Mouse (Mus musculus): ENCODE data around the gene Chn2. TPM values are rescaled to one million over a fixed set of nuclear protein-coding genes. Genes with fewer than 3 reads are reported as not detected.

The Chn2 gene
- polyA plus RNA-seq, 1 experiment, result not detected

- TF ChIP-seq GATA1 (IDR thresholded peaks at IDR 0.05; ENCODE audit: low read length), result no peak
These were observed 98.8 kb downstream of the Chn2 start for GRCm38 (mm10) chr6:54138157-54138556.

DNA sequence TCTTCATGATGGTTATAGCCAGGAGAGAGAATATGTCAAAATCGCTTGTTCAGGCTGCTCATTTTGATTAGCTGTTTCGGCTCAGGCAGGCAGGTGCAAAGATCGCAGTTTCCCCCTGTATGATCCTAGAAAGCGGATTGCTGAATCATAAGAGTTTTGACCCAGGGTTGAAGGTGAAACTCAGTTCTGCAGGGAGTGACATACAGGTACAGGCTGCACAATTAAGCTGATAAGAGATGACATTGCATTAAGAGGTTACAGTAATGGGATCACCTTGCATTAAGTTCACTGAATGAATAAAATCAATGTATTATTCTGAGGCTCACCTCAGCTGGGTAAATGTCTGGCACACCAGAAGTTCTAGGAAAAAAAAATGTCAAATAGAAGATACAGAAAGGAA is 101.1 kb downstream of the Chn2 start:
- no peak for TF ChIP-seq GATA1 (IDR thresholded peaks at IDR 0.05; ENCODE audit: low read length)

DNA sequence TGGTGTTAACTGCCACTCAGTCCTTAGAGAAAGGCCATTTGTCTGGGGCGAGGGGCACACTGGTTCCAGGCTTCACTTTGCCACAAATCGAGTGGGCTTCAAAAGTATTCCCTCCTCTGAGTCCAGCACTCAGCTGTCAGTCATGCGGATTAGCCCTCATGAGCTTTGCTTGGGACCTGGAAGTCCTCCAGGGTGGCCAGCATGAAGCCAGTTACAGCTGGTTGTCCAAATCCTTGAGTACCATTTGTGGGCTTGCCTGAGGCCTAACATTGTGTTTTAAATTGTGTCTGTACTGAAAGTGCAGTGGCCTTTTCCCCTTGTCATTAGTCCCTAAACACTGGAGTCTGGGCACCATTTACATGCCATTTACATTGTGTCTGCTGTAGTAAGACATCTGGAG is 101.8 kb downstream of the Chn2 start:
- no peak for TF ChIP-seq GATA1 (IDR thresholded peaks at IDR 0.05; ENCODE audit: low read length)

DNA sequence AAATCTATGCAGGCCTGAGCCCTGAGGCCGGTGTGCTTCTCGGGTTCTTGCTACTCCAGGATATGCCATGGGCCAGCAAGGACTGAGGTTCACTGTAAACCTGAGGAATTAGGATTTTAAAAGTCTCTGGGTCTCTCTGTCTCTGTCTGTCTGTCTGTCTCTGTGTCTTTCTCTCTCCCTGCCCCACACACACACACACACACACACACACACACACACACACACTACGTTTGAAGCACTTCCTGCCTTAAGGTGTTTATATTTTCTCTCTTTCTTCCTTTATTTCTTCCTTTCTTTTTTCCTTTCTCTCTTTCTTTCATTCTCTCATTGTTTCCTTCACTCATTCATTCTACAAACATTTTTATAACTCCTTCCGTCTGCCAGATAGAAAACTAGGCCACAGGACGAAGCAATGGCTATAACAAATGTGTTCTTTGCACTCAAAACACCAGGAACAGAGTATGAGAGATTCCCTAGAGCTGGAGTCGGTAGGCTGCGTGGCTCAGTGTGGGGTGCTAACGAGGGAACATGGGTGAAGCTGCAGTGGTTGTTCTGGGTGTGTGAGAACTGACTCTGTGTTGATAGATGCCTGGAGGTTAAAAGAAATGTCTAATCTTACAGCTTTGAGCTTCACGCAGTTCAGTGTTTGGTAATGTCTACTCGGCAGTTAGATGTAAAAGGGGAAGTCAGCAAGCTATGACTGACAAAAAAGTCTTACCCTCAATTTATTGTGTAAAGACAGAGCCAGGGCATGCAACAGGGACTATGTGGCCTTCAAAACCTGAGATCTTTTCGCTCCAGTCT is 103.7 kb downstream of the Chn2 start:
- no peak for TF ChIP-seq GATA1 (IDR thresholded peaks at IDR 0.05; ENCODE audit: low read length)

GRCm38 (mm10) chr6:54143652-54143960 is 104.3 kb downstream of the Chn2 start:
- TF ChIP-seq GATA1 (IDR thresholded peaks at IDR 0.05; ENCODE audit: low read length), result no peak

GRCm38 (mm10) chr6:54148844-54149526 is 109.6 kb downstream of the Chn2 start:
- no peak for TF ChIP-seq GATA1 (IDR thresholded peaks at IDR 0.05; ENCODE audit: low read length)

DNA sequence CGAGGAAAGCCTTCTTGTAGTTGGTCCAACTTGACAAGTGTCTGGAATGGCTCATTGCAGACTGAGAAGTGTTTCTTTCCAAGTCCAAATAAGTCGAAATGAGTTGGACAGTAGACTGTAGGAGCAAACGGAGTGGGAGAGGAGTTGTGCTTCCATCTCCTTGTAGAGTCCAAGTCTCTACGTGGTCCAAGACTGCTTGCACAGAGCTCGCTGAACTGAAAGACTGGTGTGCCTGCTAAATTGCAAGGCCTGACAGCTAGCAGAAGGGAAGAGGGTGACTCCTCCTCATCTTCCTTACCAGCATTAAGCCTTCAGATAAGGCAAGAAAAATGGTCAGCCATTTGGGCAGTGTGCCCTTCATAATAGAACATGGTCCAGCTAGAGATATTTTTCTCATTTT is 111.5 kb downstream of the Chn2 start:
- no peak for TF ChIP-seq GATA1 (IDR thresholded peaks at IDR 0.05; ENCODE audit: low read length)

DNA sequence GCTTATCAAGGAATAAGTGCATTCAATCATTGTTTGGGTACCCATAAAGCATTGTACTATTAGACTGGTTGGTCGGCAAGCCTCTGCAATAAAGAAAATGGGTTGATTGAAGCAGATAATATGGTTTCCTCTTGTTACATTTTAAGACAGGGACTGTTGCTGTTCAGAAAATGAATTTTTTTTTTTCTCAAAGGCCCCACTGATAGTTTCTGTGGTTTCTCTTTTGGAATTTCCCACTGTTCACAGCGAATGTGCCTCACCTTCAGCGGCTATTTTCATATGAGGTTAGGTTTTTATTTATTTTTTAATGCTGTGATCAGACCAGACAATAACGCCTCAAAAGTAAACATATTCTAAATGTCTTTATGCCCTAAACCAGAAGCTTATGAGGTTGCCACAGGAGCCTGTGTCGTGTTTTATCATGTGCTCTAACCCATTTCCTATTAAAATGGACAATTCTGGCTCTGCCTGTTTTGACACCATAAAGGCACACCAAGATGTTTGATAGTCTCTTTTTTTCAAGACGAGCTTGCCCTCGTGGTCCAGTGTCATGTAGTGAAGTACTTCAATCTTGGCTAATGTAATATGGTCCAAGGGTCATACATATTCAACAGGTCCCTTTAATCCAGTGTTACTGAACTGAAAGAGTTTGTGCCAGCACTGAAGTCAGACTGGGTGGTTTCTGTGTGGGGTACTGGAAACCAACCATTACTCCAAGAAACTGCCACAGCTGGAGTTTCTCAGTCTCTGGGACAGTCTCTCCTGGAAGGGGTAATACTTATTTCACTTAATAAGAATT is 112.3 kb downstream of the Chn2 start:
- TF ChIP-seq GATA1 (IDR thresholded peaks at IDR 0.05; ENCODE audit: low read length), result no peak

GRCm38 (mm10) chr6:54157097-54157496 is 117.7 kb downstream of the Chn2 start:
- no peak for TF ChIP-seq GATA1 (IDR thresholded peaks at IDR 0.05; ENCODE audit: low read length)

GRCm38 (mm10) chr6:54158317-54158716 is 119.0 kb downstream of the Chn2 start:
- no peak for TF ChIP-seq GATA1 (IDR thresholded peaks at IDR 0.05; ENCODE audit: low read length)

DNA sequence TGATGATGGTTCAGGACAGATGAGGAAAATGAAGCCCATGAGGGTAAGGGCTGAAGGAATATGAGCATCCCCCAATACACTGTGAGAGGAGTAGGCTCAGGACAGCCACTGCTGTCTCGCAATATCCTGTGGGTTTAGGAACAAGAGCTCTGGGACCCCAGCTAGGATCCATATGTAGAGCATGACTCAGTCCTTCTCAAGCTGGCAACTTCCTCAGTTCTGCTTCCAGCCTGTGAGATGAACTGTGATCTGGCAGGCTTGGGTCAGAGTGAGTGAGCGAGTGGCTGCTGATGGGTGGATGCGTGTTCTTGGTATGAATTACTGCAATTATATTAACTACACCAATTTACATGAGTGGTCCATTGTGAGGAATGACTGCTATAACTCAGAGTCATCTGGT is 121.3 kb downstream of the Chn2 start:
- no peak for TF ChIP-seq GATA1 (IDR thresholded peaks at IDR 0.05; ENCODE audit: low read length)

- TF ChIP-seq GATA1 (IDR thresholded peaks at IDR 0.05; ENCODE audit: low read length), result no peak
These were observed 121.9 kb downstream of the Chn2 start for GRCm38 (mm10) chr6:54161246-54161645.

DNA sequence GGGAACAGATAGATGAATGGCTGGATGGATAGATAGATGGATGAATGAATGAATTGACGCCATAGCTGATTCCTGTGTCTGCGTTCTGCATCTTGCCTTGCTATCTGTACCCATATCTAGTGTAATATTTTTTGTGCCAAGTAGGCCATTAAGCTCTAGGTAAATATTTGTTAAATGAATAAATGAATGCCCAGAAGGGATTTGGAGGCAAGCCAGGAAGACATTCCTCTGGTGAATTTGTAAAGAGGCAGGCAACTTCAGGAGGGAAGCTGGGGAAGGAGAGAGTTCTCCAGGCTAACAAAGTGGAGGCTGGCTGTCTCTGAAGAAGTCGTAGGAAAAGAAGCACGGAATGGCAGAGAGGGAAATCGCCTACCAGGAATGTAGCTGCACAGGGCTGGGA is 123.0 kb downstream of the Chn2 start:
- TF ChIP-seq GATA1 (IDR thresholded peaks at IDR 0.05; ENCODE audit: low read length), result no peak

GRCm38 (mm10) chr6:54162786-54163185 is 123.4 kb downstream of the Chn2 start:
- no peak for TF ChIP-seq GATA1 (IDR thresholded peaks at IDR 0.05; ENCODE audit: low read length)

- no peak for TF ChIP-seq GATA1 (IDR thresholded peaks at IDR 0.05; ENCODE audit: low read length)
These were observed 124.3 kb downstream of the Chn2 start for GRCm38 (mm10) chr6:54163702-54164101.

DNA sequence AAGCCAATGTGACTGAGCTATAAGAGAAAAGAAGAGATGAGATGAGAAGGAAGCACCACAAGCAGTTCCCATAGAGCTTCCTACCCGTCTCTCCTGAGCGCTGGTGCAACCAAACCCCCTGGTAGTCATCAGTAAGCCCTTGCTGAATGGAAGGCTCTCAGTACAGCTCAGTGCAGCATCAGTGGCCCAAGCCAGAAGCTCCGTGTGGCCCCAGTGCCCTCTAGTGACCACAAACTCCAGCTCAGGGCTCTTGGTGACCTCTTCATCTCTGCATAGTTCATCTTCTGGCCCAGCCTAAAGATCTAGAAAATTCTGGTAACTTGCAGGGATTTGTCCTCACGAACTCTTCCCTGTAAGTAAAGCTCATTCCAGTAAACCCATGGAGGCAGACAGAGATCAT is 125.4 kb downstream of the Chn2 start:
- no peak for TF ChIP-seq GATA1 (IDR thresholded peaks at IDR 0.05; ENCODE audit: low read length)
